ENCODE assay signal across 8 mouse cellular contexts in the genomic region with DNA sequence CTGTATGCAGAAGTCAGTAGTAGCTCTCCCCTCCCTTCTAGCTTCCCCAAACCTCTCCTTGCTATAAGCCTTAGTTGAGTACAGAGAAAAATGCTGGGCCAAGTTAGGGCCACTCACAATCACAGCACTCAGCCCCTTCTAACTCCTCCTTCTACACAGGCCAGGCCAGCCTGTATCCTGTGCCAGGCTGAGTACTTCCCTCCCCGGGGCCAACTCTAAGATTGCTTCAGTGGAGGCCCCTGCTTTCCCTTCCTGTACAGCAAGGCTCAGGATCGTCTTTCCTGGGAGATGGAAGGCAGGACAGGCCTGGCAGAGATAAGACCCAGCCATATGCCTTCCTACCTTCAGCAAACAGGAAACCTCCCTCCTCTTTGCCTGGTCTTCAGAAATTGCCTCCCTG. TPM values are rescaled to one million over a fixed set of nuclear protein-coding genes. Genes with fewer than 3 reads are reported as not detected.
A peak's percentile ranks its signal among the peaks of the same experiment; 100 is the strongest.
DNase-seq lines count a peak whose midpoint lies in the region; ATAC-seq and TF ChIP-seq lines count a peak whose summit lies in the region.

No protein-coding gene starts in this region.

- no peak for DNase-seq in heart, postnatal 36 days
- peak; percentile 31 for DNase-seq in hindbrain, postnatal 0 days (ENCODE audit: low spot score)
- DNase-seq in lung, postnatal 14 days, result peak; percentile 51
- no peak for DNase-seq in frontal cortex, postnatal 25 days (ENCODE audit: low spot score in 2 of 2)
- no peak for DNase-seq in thymus, postnatal 36 days

- peak overlapping the region; percentile 75 for H3K27ac ChIP-seq in heart, embryonic 11.5 days (ENCODE audit: low read depth, low read length)
- H3K27ac ChIP-seq in embryonic facial prominence, embryonic 12.5 days, result peak overlapping the region; percentile 60; the same call in 1 of the 2 replicates
- peak overlapping the region; percentile 8; the same call in 1 of the 2 replicates for H3K27ac ChIP-seq in hindbrain, postnatal 0 days
- H3K27ac ChIP-seq in forebrain, embryonic 13.5 days, result no peak overlapping the region

- no peak overlapping the region for H3K4me3 ChIP-seq in heart, embryonic 11.5 days (ENCODE audit: low read depth, low read length)
- H3K4me3 ChIP-seq in embryonic facial prominence, embryonic 12.5 days, result no peak overlapping the region
- no peak overlapping the region for H3K4me3 ChIP-seq in hindbrain, postnatal 0 days (ENCODE audit: low read length)
- no peak overlapping the region for H3K4me3 ChIP-seq in forebrain, embryonic 13.5 days

- no peaks in the 10 kb centered on the region for H3K27me3 ChIP-seq in heart, embryonic 11.5 days (ENCODE audit: control insufficient read depth, insufficient read depth, low read length)
- no peaks in the 10 kb centered on the region for H3K27me3 ChIP-seq in embryonic facial prominence, embryonic 12.5 days
- no peaks in the 10 kb centered on the region for H3K27me3 ChIP-seq in hindbrain, postnatal 0 days (ENCODE audit: insufficient read depth, low read length)
- no peaks in the 10 kb centered on the region for H3K27me3 ChIP-seq in forebrain, embryonic 13.5 days

- peak; percentile 69; the same call in 1 of the 2 replicates for ATAC-seq in heart, embryonic 11.5 days (replicated peaks; ENCODE audit: insufficient number of reproducible peaks, low FRiP score, low TSS enrichment)
- ATAC-seq in embryonic facial prominence, embryonic 12.5 days (ENCODE audit: insufficient number of reproducible peaks, insufficient read depth, low FRiP score, low TSS enrichment), result no peak
- ATAC-seq in hindbrain, postnatal 0 days, result peak; percentile 68
- ATAC-seq in forebrain, embryonic 13.5 days, result no peak

- no peak for TF ChIP-seq CTCF in hindbrain, postnatal 0 days (IDR thresholded peaks at IDR 0.05; ENCODE audit: low read depth)

- intact Hi-C loops in heart, postnatal 36 days (cut with DNase I), result no loop called here

- peaks cover 16% of the 10 kb centered on the region; the same call in 1 of the 2 replicates for H3K36me3 ChIP-seq in heart, embryonic 11.5 days (ENCODE audit: control insufficient read depth, insufficient read depth, low read length)
- peaks cover 33% of the 10 kb centered on the region for H3K36me3 ChIP-seq in embryonic facial prominence, embryonic 12.5 days
- peaks cover 22% of the 10 kb centered on the region; the same call in 1 of the 2 replicates for H3K36me3 ChIP-seq in hindbrain, postnatal 0 days (ENCODE audit: insufficient read depth, low read length)
- peaks cover 56% of the 10 kb centered on the region for H3K36me3 ChIP-seq in forebrain, embryonic 13.5 days (ENCODE audit: poor library complexity, severe bottlenecking)

- 0 out of 2 replicates have a peak overlapping the region, but pooled peaks have one; percentile 28 for H3K9ac ChIP-seq in heart, embryonic 11.5 days (ENCODE audit: low read depth, low read length)
- 0 out of 2 replicates have a peak overlapping the region, but pooled peaks have one; percentile 27 for H3K9ac ChIP-seq in embryonic facial prominence, embryonic 12.5 days
- no peak overlapping the region for H3K9ac ChIP-seq in hindbrain, postnatal 0 days (replicated peaks; ENCODE audit: low read length)
- no peak overlapping the region for H3K9ac ChIP-seq in forebrain, embryonic 13.5 days

- WGBS in heart, embryonic 11.5 days (ENCODE audit: insufficient replicate concordance), result 2% methylated on average over 2 of the region's 2 CpGs
- WGBS in embryonic facial prominence, embryonic 12.5 days, result 12% methylated on average over 2 of the region's 2 CpGs
- 39% methylated on average over 2 of the region's 2 CpGs for WGBS in hindbrain, postnatal 0 days
- WGBS in forebrain, embryonic 13.5 days, result 46% methylated on average over 2 of the region's 2 CpGs

- H3K4me2 ChIP-seq in heart, embryonic 11.5 days, result no peak overlapping the region
- H3K4me2 ChIP-seq in embryonic facial prominence, embryonic 12.5 days (replicated peaks), result no peak overlapping the region
- no peak overlapping the region for H3K4me2 ChIP-seq in hindbrain, postnatal 0 days (ENCODE audit: low read depth, low read length)
- H3K4me2 ChIP-seq in forebrain, embryonic 13.5 days, result no peak overlapping the region

- H3K4me1 ChIP-seq in heart, embryonic 11.5 days (ENCODE audit: control insufficient read depth, insufficient read depth, low read length), result peaks cover 20% of the 10 kb centered on the region
- H3K4me1 ChIP-seq in embryonic facial prominence, embryonic 12.5 days, result peaks cover 8% of the 10 kb centered on the region
- H3K4me1 ChIP-seq in hindbrain, postnatal 0 days (ENCODE audit: insufficient read depth, low read length), result no peaks in the 10 kb centered on the region
- H3K4me1 ChIP-seq in forebrain, embryonic 13.5 days, result peaks cover 8% of the 10 kb centered on the region; the same call in 1 of the 2 replicates

- H3K9me3 ChIP-seq in heart, embryonic 11.5 days (replicated peaks; ENCODE audit: control insufficient read depth, low read length), result no peaks in the 10 kb centered on the region
- H3K9me3 ChIP-seq in embryonic facial prominence, embryonic 12.5 days, result no peaks in the 10 kb centered on the region
- no peaks in the 10 kb centered on the region for H3K9me3 ChIP-seq in hindbrain, postnatal 0 days (ENCODE audit: low read length)
- H3K9me3 ChIP-seq in forebrain, embryonic 13.5 days (replicated peaks), result no peaks in the 10 kb centered on the region

RNA-seq across cellular contexts. Expression of gene Hsd11b2, which starts 14.9 kb away (rescaled TPM):
- 6.4 and 8.2 TPM in 2 replicates for polyA plus RNA-seq in heart, embryonic 11.5 days (2014; fragmentation: Nextera tagmentation; extraction: Ambion mirVana)
- total RNA-seq in heart, postnatal 36 days (2021), result not detected
- polyA plus RNA-seq in embryonic facial prominence, embryonic 12.5 days (2016; fragmentation: Nextera tagmentation; extraction: Ambion mirVana), result 6.1 and 6.6 TPM in 2 replicates
- total RNA-seq in hindbrain, postnatal 0 days (2014; rRNA removed), result 6.1 and 9.9 TPM in 2 replicates
- 6.3 and 7.4 TPM in 2 replicates for polyA plus RNA-seq in hindbrain, postnatal 0 days (2015; fragmentation: Nextera tagmentation; extraction: Ambion mirVana)
- polyA plus RNA-seq in forebrain, embryonic 13.5 days (2015; fragmentation: Nextera tagmentation; extraction: Ambion mirVana), result 3.9 and 6.1 TPM in 2 replicates

RNA-seq across cellular contexts. Expression of gene Atp6v0d1, which starts 32.4 kb away (rescaled TPM):
- 80.7 and 86.3 TPM in 2 replicates for polyA plus RNA-seq in heart, embryonic 11.5 days (2014; fragmentation: Nextera tagmentation; extraction: Ambion mirVana)
- 10 to 100 TPM; 51.7 to 53.4 TPM for total RNA-seq in heart, postnatal 36 days (2021)
- 75.4 and 84.3 TPM in 2 replicates for polyA plus RNA-seq in embryonic facial prominence, embryonic 12.5 days (2016; fragmentation: Nextera tagmentation; extraction: Ambion mirVana)
- 231 and 249 TPM in 2 replicates for total RNA-seq in hindbrain, postnatal 0 days (2014; rRNA removed)
- polyA plus RNA-seq in hindbrain, postnatal 0 days (2015; fragmentation: Nextera tagmentation; extraction: Ambion mirVana), result 271 and 289 TPM in 2 replicates
- 136 and 152 TPM in 2 replicates for polyA plus RNA-seq in forebrain, embryonic 13.5 days (2015; fragmentation: Nextera tagmentation; extraction: Ambion mirVana)

RNA-seq across cellular contexts. Expression of gene Zdhhc1, which starts 36.7 kb away (rescaled TPM):
- 15.0 and 17.1 TPM in 2 replicates for polyA plus RNA-seq in heart, embryonic 11.5 days (2014; fragmentation: Nextera tagmentation; extraction: Ambion mirVana)
- 10 to 100 TPM; 14.5 to 14.9 TPM for total RNA-seq in heart, postnatal 36 days (2021)
- polyA plus RNA-seq in embryonic facial prominence, embryonic 12.5 days (2016; fragmentation: Nextera tagmentation; extraction: Ambion mirVana), result 38.3 and 41.8 TPM in 2 replicates
- 49.3 and 54.2 TPM in 2 replicates for total RNA-seq in hindbrain, postnatal 0 days (2014; rRNA removed)
- polyA plus RNA-seq in hindbrain, postnatal 0 days (2015; fragmentation: Nextera tagmentation; extraction: Ambion mirVana), result 31.3 and 34.7 TPM in 2 replicates
- 20.6 and 24.8 TPM in 2 replicates for polyA plus RNA-seq in forebrain, embryonic 13.5 days (2015; fragmentation: Nextera tagmentation; extraction: Ambion mirVana)

Comparison
In these comparisons a context has a peak if more than half of its experiments do, and no peak if none do; other contexts are left out.
1. ATAC-seq: peak in heart, embryonic 11.5 days (single experiment) and hindbrain, postnatal 0 days (single experiment); none in embryonic facial prominence, embryonic 12.5 days (single experiment) and forebrain, embryonic 13.5 days (single experiment).
2. H3K9ac ChIP-seq: peak in heart, embryonic 11.5 days (single experiment) and embryonic facial prominence, embryonic 12.5 days (single experiment); none in hindbrain, postnatal 0 days (single experiment) and forebrain, embryonic 13.5 days (single experiment).
3. DNase-seq: peak in hindbrain, postnatal 0 days (single experiment) and lung, postnatal 14 days (single experiment); none in heart, postnatal 36 days (0 of 2), frontal cortex, postnatal 25 days (0 of 2) and thymus, postnatal 36 days (0 of 2).